Mouse (Mus musculus): ENCODE measurements around the gene P2ry6.
A peak's percentile ranks its signal among the peaks of the same experiment; 100 is the strongest.

Gene P2ry6

DNA sequence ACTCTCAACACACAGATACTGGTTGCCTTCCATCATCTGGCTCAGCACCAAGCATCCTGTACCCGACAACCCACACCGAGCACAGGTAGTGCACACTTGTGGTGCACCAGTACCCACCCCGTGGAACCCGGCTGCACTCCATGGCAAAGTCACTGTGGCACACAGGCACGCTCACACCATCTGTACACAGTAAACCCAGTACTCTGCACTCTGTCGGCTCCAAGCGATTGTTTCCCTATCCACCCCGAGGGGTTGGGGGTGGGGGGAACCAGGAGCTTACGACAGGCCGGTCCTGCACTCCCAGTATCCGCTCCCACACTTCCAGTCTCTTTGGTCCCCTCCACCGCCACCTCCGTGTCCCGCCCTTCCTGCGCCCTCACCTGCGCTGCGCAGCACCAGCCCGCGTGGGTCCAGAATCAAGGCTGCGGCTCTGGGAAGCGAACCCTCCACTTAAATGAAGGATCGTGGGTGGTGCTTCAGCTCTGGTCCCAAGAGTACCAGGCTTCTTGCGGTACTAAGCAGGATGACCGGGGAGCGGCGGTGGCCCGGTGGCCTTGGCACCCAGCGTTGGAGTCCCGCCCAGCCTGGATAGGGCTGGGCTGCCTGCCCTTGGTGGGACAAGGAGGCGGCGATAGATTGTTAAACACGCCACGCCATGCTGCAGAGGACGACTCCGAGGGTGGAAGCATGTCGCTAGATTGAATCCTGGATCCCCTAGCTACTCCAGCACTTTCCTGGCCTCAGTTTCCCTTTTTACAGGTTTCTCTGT is at the start of gene P2ry6:
TSS of gene P2ry6 (minus strand) at position 515 of the 769 bp plus-strand sequence.
- DNase-seq (ENCODE audit: low read depth) = no peak

DNA sequence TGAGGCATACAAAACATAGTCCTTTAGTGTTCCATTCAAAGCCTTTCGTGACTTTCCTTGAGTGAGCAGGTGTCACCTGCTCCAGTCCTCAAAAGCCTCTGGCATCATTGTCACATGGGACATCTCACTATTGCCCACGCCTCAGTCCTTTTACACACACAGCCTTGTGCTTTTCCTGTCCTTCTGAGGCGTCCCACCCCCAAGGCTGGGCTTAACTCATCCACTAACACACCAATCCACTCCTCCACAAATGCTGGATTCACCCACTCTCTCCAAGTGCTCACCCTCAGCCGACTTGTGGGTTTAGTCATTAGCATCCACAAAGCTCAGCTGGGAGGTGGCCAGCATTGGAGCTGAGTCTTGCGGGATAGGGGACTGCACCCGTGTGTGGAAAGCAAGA is 43.0 kb upstream of the P2ry6 start:
- no peak for DNase-seq (ENCODE audit: low read depth)

DNA sequence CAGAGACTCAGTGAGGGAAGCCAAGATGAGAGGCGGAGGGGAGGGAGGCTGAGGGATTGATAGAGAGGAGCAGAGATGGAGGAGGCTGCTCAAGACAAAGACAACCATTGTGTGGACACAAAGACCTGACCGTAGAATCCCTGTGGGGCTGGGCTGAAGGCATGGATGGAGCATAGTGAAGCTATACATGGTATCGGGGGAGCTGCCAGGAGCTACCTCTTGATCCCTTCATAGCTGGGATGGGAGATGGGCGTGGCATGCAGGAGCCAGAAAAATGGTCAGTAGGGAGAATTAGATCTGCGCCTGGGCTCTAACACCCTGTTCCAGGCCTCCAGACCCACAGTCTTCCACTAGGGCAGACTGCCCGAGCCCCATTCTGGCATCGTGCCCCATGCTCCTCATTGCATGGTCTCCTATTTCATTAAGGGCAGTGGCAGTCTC is 42.6 kb upstream of the P2ry6 start:
- no peak for DNase-seq (ENCODE audit: low read depth)

DNA sequence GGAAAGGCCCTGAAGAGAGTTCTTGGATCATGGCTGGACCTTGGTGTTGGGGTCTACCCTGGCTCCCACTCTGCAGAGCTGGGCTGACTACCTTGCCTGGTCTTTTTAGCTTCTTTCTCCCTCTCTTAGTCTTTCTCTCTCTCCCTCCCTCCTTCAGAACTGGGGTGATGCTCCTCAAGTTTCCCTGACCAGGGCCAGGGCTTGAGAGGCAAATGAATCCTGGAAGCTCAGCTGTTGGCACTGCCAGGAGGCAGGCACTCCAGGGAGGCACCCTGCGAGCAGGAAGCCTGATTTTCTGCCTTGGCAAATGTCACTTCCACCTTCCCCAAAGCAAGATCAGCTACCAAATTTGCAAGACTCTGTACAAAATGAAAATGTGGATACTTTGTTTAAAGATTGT is 40.5 kb upstream of the P2ry6 start:
- DNase-seq (ENCODE audit: low read depth) = no peak

DNA sequence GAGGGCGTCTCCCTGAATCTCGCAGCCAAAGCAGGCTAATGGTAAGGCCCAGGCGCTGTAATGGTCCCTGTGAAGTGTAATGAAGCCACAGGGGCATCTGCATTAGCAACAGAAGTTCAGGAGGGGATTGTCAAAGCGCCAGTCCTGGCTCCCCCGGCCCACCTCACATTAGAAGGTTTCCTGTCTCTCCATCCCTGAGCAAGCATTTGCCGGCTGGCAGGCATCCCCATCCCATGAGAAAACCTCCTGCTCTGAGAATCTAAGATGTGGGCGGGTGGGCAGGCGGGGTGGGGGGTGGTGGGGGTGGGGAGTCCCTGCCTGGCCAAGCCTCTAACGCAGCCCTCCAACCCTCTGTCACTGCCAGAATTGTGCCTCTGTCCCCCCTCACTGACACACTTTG is 39.6 kb upstream of the P2ry6 start:
- DNase-seq (ENCODE audit: low read depth) = no peak

DNA sequence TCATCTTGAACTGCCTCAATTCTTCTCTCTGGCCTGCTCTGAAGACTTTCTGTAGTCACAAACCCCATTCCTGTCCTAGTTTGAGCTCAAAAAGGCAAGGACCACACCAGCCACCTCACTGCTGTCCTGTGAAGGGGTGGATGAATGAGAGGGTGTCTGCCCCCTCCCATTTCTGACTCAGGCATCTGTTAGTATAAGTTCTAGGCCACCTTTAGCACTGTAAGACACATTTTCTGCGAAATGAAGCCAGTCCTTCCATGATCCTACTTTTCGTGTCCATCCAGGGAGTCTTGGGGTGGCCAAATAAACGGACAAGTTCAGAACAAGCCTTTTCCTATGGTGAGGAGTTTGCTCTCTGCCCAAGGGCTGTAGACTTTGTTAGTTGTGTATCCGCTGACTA is 38.1 kb upstream of the P2ry6 start, which contains the start of gene P2ry2:
TSS of gene P2ry2 (minus strand) at position 326 of the 400 bp plus-strand sequence.
- no peak for DNase-seq (ENCODE audit: low read depth)

DNA sequence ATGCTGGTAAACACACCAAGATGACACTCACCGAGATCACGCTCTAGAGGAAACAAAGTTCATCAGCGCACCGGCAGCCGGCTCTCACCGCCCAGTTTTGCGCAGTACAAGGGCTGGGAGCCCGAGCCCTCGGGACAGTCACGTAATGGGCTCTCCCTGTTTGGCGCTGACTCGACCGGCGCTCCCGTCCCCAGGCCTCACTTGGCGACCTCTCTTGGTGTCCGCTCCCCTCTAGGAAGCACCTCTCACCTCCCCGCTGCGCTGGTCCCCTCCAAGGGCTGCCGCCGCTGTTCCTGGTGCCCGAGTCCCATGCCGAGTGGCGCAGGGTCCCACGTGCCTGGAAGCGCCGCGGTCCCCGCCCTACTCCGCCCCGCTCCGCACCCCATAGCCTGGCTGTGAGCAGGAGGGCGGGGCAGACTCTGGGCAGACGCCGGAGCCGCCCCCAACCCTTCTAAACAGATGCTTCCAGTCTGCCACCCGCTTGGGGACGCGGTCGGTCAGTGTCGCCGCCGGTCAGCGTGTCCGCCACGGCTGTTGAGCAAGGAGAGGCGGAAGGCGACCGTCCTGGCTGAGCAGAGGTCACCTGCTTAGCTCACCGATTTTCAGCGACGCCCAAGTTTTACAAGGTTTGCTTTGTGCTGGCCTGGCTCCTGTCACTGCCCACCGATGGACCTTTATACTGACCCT is 37.4 kb upstream of the P2ry6 start:
- no peak for DNase-seq (ENCODE audit: low read depth)

DNA sequence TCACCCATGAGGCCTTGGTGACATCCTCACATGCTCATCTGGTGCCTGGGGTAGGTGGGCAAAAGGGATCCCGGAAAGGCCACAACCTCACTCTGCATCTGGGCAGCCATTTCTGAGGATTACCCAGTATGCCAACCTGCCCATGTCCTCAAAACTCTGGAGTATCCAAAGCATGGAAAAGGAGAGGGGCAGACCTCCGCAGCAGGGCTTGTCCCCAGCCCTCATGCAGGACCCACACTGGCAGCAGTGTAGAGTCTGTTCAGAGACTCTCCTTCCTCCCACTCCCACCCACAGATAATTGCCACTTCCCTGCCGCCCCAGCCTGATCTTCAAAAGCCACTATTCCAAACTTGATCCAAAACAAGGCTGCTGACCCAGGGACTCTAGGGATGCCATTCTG is 36.3 kb upstream of the P2ry6 start:
- DNase-seq (ENCODE audit: low read depth) = no peak

DNA sequence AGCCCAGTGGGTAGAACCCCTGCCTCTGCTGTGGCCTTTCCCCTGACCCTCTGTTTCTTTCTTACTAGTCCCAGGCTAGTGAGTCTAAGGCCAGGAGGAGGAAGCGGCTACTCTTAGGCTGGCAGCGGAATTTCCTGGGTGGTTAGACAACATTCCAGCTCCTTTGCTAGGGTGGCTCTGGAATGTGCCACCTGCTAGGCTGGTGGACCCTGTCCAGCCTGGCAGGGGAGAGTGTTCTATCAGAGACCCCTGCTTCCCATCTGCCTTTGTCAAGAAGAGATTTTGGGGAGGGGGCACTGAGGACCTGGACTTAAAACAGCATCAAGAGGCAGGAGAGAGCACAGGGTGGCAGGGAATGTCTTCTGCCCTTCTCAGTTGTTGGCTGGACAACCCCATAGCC is 31.8 kb upstream of the P2ry6 start:
- no peak for DNase-seq (ENCODE audit: low read depth)

DNA sequence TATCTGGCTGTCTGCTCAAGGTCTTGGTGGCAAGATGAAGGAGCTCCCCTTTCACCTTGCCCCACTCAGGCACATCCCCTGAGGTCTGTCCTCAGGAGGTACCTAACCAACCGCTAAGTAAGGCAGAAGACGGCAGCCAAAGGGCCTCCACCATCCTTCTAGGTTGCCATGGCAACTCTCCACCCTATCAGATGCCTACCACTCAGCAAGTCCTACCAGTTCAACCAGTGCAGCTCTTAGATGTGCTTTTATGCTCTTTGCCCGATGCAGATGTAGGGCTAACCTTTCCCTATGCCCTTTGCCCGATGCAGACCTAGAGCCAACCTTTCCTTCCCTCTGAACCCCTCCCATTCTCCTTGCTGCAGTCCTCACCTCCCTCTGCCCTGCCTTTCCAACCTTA is 30.7 kb upstream of the P2ry6 start:
- DNase-seq (ENCODE audit: low read depth) = no peak

DNA sequence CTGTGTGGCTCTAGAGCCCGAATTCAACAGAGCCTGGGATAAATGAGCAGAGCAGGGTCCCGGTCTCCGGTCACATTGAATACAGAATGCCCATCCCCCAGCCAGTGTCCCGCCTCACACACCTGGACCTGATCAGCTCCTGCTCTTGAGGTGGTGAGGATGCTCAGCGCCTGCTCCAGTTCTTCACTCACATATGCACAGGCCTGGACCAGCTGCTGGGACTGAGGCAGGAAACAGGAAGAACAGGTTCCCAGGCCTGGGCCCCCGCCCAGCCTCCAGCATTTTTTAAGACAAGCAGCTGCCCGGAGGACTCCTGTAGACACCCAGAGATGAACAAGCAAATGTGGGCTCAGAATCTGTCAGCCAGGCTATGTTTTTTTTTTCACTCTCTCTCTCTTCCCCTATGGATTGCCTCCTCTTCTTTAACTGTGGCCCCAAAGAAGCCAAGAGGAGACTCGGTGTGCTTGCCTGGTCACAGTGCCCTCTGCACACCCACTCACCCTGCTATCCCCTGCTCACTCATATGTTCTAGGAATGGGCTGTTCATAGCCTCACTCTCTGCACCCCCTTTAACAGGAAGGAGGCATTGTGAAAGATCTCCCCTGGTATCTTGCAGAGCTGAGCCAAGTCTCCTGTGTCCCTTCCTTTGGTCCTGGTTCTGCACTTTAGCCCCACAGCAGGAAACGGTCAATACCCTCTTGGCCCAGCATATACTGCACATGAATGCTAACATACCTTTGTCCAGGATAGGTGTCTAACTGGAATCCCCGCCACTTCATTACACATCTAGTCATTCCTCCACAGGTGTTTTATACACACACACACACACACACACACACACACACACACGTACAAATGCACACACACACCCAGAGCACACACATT is 29.2 kb upstream of the P2ry6 start:
- DNase-seq (ENCODE audit: low read depth) = no peak

DNA sequence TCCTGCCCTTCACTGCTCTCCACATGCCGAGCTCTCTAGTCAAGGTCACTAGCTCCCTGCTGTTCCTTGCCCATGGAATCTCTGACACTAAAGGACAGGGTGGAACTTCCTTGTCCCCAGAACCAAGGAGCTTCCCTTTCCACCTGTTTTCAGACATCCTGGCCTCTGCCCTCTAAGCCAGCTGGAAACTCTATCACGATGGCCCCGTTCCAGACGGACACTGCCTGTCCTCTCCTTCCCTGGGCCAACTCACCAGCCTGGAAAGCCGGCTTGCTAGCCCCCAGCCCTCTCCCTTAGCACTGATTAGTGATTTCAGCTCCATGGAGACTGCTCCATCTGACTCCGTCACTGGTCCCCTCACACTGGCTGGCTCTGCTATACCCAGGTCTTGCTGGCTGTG is 27.8 kb upstream of the P2ry6 start:
- no peak for DNase-seq (ENCODE audit: low read depth)

DNA sequence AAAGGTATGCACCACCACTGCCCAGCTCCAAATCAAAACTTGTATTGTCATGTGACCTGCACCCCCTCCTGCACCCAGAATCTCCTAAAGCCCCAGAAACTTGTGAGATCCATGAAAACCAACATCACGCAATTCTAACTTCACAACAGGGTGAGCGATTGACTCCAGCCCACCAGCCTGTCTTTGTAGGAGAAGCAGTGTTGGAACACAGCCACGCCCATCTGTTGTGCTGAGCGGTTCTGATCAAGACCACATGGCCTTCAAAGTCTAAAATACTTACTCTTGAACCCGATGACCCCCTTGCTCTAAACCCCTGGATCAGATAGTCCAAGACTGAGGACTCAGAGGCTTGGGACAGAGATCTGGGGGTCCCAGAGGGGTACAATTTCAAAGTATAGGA is 25.2 kb upstream of the P2ry6 start:
- no peak for DNase-seq (ENCODE audit: low read depth)

DNA sequence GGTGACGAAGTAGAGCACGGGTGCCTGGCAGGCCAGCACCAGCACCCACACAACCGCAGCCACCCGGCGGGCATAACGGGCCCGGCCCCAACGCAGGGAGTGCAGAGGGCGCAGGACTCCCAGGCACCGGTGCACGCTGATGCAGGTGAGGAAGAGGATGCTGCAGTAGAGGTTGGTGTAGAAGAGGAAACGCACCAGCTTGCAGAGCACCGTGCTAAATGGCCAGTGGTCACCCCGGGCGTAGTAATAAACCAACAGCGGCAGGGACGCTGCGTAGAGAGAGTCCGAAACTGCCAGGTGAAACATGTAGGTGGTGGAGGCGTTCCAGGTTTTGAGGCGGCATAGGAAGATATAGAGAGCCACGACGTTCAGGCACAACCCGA is 24.1 kb upstream of the P2ry6 start:
- DNase-seq (ENCODE audit: low read depth) = no peak

DNA sequence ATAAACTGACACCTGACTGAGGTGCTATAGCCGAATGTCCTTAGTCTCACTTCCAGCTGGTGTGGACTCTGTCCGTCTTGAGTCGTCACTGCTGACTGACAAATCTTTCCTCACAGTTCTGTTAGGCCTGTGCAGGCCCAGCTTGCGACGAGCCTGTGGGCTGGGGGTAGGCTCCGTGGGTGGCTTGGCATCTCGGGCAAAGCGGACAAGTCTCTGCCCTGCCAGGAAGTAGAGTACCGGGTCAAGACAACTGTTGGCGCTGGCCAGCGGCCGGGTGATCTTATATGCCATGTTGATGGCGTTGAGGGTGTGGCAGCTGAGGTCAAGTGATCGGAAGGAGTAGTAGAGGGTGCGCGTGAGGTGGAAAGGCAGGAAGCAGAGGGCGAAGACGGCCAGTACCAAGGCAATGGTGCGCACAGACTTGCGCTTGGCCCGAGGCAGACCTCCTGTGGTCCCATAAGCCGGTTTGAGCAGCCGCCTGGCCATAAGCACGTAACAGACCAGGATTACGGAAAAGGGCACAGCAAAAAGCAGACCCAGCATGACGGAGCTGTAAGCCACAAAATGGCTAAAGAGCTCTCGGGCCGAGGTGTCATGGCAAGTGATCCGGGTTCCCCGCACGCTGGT is 23.6 kb upstream of the P2ry6 start:
- DNase-seq (ENCODE audit: low read depth) = no peak

DNA sequence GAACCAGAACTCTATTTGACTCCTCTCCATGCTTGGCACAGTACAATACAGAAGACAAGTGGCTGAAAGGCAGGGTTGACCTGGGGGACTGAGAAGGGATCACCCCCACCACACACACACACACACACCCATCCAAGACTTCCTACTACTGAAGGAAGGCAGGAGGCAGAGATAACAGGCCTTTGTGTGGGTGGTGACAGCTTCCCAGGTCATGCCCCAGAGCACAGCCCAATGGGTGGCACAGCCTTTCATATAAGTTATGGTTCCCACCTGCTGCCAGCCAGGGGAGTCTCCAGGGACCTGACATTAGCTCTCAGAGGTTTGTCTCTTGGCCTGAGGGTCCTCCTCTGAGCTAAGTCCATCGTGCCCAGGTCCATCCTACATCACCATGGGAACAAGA is 22.8 kb upstream of the P2ry6 start:
- no peak for DNase-seq (ENCODE audit: low read depth)

DNA sequence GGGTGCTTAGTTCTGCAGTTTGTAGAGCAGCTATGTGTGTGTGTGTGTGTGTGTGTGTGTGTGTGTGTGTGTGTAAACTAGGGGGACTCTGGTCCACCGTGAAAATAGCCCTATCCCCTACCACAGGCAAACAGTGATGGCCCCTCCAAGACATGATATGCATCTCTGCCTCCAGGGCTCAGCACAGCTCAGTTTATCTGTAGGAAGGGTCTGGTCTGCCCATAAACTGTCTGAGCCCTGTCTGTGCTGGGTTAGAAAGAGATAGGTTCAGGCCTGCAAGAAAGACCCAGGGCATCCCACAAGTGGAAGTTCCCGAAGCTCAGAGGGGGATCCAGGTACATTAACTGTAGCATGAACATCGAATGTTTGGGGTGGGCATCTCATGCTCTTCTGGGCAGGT is 21.5 kb upstream of the P2ry6 start:
- no peak for DNase-seq (ENCODE audit: low read depth)

DNA sequence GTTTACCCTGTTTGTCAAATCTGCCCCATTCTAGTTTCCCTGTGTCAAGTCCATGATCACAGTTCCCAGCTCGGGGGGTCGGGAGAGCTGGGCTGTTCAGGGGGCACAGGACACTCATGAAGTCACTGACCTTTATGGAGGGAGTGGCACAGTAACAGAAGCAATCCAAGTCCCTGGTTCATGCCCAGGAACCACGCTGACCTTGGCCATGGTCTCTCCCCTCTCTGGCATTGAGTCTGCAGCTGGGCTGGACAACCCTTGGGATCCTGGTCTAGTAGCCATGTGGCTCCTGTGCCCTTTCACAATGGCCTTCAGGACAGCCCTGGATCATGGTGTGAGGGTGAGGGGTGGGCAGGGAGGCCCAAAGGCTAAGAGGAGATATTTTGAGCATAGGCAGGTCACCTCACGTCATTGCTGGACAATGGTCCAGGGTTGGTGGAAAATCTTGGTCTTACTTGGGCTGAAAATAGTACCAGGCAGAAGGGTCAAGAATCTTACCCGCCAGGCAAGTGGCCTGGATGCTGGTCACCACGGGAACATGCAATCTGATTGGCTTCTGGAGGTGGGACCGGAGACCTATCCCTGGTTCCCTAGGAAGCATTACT is 20.9 kb upstream of the P2ry6 start:
- no peak for DNase-seq (ENCODE audit: low read depth)

DNA sequence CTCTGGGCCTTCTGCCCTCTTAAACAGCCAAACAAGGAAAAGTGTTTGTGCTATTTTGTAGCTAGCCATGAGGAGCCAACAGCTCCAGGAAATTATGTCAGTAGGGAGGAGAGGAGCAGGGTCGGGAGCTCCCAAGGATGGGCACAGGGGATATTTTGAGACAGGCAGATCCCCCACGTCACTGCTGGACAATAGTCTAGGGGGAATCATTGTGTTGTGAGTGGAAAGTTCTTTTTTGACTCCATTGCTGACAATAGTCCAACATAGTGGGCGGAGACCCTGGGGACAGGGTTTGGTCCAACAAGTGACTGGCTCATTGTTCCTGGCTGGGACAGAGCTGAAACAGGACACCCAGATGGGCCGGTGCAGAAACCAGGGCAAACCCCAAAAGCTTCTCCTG is 18.7 kb upstream of the P2ry6 start:
- no peak for DNase-seq (ENCODE audit: low read depth)

DNA sequence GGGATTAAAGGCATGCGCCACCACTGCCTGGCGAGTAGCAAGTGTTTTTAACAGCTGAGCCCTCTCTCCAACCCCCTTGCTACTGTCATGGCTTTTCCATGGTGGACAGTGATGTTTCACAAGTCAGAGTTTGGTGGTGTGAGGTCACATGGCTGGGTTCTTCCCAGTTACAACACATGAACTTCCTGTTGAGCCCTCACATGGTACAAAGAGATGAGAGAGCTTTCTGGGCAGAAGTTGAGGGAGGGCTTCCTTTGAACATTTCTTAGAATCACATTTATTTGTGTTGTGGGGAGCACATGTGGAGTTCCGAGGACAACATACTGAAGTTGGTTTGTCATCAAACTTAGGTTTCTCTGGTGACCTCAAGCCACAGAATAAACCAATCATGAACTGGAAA is 17.5 kb upstream of the P2ry6 start:
- DNase-seq (ENCODE audit: low read depth) = no peak

DNA sequence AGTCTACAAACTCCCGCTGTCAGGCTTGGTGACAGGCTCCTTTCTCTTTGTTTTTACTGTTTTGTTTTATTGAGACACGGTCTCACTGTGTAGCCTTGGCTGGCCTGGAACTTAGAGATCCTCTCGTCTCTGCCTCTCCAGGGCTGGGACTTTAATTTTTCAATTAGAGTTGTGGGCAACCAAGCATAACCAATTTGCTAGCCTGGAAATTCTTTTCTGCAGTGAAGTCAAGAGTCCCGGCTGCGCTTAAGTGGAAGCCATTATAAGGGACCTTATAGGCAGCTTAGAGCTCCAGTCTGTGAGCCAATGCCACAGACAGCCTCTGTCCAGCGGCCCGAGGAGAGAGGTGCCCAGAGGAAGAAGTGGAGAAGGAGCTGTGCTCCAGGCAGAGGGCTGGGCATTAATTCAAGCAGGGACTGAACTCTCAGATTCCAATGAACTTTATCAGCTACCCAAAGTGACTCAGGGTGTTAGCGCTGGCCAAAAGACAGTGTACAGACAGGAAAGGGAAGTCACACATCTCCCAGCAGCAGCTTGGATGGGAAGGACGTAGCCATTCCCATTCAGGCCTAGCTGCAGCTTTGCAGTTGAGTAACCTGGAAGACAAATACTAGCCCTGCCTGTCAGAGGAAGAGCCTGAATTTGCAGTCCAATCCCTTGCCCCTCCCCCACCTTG is 16.3 kb upstream of the P2ry6 start:
- DNase-seq (ENCODE audit: low read depth) = peak; percentile 74
